Mouse (Mus musculus): ENCODE data around the gene Prn. TPM values are rescaled to one million over a fixed set of nuclear protein-coding genes. Genes with fewer than 3 reads are reported as not detected.
A peak's percentile ranks its signal among the peaks of the same experiment; 100 is the strongest.

The Prn gene
- polyA plus RNA-seq, 1 experiment from 2014 or later = not detected

DNA sequence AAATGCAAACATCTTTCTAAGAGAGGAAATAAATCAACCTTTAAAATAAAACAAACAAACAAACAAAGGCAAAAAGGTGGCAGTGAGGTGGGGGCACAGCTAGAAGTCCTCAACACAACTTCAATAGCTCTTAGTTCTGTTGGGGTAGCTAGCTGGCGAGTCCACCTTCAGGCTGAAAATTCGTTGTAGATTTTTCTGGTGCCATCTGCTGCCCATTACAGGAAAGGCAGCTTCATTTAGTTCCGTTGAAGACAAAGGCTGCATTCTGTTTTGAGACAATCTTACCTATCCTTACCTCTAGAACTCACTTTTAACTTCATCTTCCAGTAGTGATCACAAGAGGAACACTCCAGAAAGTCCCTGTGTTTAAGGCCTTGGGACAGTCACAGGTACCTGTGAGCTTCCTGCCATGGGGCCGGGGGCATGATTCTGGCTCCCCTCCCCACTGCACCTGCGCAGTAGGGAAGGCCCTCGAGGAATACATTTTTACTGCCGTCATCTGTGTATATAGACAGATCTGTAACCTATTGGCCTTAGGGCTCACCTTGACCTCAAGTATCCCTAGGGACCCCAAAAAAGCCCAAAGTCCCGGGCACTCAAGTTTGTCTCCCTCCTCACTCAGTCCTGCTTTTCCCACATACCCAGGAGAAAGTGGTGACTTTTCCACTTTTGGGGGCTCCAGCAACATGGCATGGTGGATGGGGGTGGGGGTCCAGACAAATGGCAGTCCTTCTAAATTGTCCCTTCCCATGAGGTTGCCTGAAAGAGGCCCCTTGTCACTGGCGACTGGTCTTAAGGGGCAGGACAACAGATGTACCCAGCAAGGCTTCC is 40.2 kb downstream of the Prn start:
- no peaks in the 10 kb centered on the region for H3K9me3 ChIP-seq (ENCODE audit: control insufficient read depth, low read length)
- H3K4me2 ChIP-seq (replicated peaks; ENCODE audit: low read depth, low read length) = no peak overlapping the region
- no peaks in the 10 kb centered on the region for H3K36me3 ChIP-seq (ENCODE audit: control insufficient read depth, insufficient read depth, low read length)
- H3K4me3 ChIP-seq (ENCODE audit: low read depth, low read length) = no peak overlapping the region
- 50% methylated on average over 9 of the region's 9 CpGs for WGBS
- no peak overlapping the region for H3K27ac ChIP-seq (ENCODE audit: low read depth, low read length)
- H3K4me1 ChIP-seq (replicated peaks; ENCODE audit: control insufficient read depth, insufficient read depth, low read length) = no peaks in the 10 kb centered on the region
- H3K9ac ChIP-seq (ENCODE audit: low read depth, low read length) = no peak overlapping the region
- ATAC-seq (ENCODE audit: low FRiP score) (0 out of 2 replicates have a peak, but pooled peaks have one; percentile 14), DNase-seq (ENCODE audit: low spot score) (peak; percentile 72)
- H3K27me3 ChIP-seq (ENCODE audit: control insufficient read depth, insufficient read depth, low read length) = peaks cover 24% of the 10 kb centered on the region

DNA sequence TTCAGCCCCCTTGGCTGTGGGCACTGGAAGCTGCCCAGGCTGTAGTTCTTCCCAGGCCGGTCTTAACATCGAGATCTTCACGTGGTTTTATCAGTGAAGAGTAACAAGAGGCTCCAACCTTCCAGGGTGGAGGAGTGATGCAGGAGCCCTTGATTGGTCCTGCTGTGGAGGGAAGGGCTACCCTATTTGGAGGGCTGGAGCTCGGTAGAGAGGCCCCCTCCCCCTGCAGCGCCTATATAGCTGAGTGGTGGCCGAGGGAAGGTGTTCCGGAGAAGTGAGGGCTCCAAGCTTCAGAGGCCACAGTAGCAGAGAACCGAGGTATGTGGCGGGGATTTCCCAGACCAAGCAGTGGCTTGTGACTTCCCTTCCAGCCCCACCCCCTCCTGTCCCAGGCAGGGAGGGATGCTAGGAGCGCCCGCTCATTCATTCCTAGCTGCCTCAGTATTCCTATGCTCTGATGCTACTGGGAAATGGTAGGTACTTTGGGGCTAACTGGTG is 40.9 kb downstream of the Prn start, which contains the start of gene Prnd:
Gene Prnd, plus strand, starts transcription at position 264 of the 498 bp plus-strand sequence.
- Histone ChIP-seq H3K4me1 (replicated peaks; ENCODE audit: control insufficient read depth, insufficient read depth, low read length) (no peaks in the 10 kb centered on the region), H3K9me3 (ENCODE audit: control insufficient read depth, low read length) (no peaks in the 10 kb centered on the region), H3K4me2 (replicated peaks; ENCODE audit: low read depth, low read length) (no peak within 1 kb of the TSS), H3K9ac (ENCODE audit: low read depth, low read length) (no peak within 1 kb of the TSS), H3K36me3 (ENCODE audit: control insufficient read depth, insufficient read depth, low read length) (no peaks in the 10 kb centered on the region), H3K27ac (ENCODE audit: low read depth, low read length) (no peak within 1 kb of the TSS), H3K4me3 (ENCODE audit: low read depth, low read length) (no peak within 1 kb of the TSS), H3K27me3 (ENCODE audit: control insufficient read depth, insufficient read depth, low read length) (peaks cover 24% of the 10 kb centered on the region)
- DNase-seq (ENCODE audit: low spot score) (peak; percentile 11), ATAC-seq (ENCODE audit: low FRiP score) (no peak)
- 16% methylated on average over 11 of the region's 11 CpGs for WGBS

DNA sequence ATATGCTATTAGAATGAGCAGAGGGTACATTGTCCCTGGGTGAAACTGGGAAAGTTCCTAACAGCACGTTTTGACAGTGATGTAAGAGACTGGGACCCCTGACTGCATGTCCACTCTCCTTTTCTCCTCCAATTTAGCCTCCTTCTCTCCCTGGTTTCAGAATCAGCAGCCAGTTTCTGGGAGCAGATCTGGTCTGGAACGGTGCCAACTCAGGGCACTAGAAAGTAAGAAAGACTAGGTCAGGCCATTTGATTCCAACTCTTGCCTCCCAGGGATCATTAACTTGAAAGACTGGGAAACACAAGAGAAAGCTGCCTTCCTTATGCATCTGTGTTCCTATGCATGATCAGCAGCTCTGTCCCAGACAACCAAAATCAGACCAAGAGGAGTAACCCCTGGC is 42.7 kb downstream of the Prn start:
- Histone ChIP-seq H3K9ac (ENCODE audit: low read depth, low read length) (no peak overlapping the region), H3K27me3 (ENCODE audit: control insufficient read depth, insufficient read depth, low read length) (peaks cover 24% of the 10 kb centered on the region), H3K4me2 (replicated peaks; ENCODE audit: low read depth, low read length) (no peak overlapping the region), H3K9me3 (ENCODE audit: control insufficient read depth, low read length) (no peaks in the 10 kb centered on the region), H3K36me3 (ENCODE audit: control insufficient read depth, insufficient read depth, low read length) (no peaks in the 10 kb centered on the region), H3K4me3 (ENCODE audit: low read depth, low read length) (no peak overlapping the region), H3K27ac (ENCODE audit: low read depth, low read length) (no peak overlapping the region), H3K4me1 (replicated peaks; ENCODE audit: control insufficient read depth, insufficient read depth, low read length) (no peaks in the 10 kb centered on the region)
- WGBS = 46% methylated on average over 2 of the region's 2 CpGs
- no peak for DNase-seq (ENCODE audit: low spot score)
- no peak for ATAC-seq (ENCODE audit: low FRiP score)

DNA sequence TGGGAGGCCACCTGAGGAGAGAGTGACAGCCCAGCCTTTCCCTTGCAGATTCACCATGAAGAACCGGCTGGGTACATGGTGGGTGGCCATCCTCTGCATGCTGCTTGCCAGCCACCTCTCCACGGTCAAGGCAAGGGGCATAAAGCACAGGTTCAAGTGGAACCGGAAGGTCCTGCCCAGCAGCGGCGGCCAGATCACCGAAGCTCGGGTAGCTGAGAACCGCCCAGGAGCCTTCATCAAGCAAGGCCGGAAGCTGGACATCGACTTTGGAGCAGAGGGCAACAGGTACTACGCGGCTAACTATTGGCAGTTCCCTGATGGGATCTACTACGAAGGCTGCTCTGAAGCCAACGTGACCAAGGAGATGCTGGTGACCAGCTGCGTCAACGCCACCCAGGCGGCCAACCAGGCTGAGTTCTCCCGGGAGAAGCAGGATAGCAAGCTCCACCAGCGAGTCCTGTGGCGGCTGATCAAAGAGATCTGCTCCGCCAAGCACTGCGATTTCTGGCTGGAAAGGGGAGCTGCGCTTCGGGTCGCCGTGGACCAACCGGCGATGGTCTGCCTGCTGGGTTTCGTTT is 43.3 kb downstream of the Prn start:
- DNase-seq (ENCODE audit: low spot score) (peak; percentile 18), ATAC-seq (ENCODE audit: low FRiP score) (no peak)
- Histone ChIP-seq H3K4me3 (ENCODE audit: low read depth, low read length) (no peak overlapping the region), H3K4me1 (replicated peaks; ENCODE audit: control insufficient read depth, insufficient read depth, low read length) (no peaks in the 10 kb centered on the region), H3K27ac (ENCODE audit: low read depth, low read length) (no peak overlapping the region), H3K9me3 (ENCODE audit: control insufficient read depth, low read length) (no peaks in the 10 kb centered on the region), H3K4me2 (replicated peaks; ENCODE audit: low read depth, low read length) (peak overlapping the region; percentile 3; the same call in 1 of the 2 replicates), H3K9ac (ENCODE audit: low read depth, low read length) (no peak overlapping the region), H3K27me3 (ENCODE audit: control insufficient read depth, insufficient read depth, low read length) (peaks cover 24% of the 10 kb centered on the region), H3K36me3 (ENCODE audit: control insufficient read depth, insufficient read depth, low read length) (no peaks in the 10 kb centered on the region)
- 18% methylated on average over 29 of the region's 29 CpGs for WGBS

DNA sequence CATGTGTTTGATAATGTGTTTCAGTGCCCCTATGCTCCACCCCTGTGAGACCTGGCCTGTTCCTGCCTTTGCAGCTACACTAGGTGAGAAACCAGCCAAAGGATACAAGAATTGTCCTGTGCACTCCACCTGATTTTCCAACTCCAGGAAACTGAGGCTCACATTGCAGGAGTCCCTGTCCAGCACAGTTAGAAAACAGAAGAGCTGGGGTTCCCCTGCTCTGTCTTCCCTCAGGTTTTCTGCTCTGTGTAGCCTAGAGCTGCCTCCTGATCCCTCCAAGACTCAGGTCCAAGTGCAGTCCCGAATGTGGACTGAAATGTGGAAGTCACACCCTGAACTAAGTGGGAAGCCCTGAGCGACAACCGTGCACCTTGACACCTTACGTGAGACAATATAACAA is 44.0 kb downstream of the Prn start:
- ATAC-seq (ENCODE audit: low FRiP score) (no peak), DNase-seq (ENCODE audit: low spot score) (no peak)
- H3K27me3 ChIP-seq (ENCODE audit: control insufficient read depth, insufficient read depth, low read length) = peaks cover 24% of the 10 kb centered on the region
- no peak overlapping the region for H3K27ac ChIP-seq (ENCODE audit: low read depth, low read length)
- no peak overlapping the region for H3K4me2 ChIP-seq (replicated peaks; ENCODE audit: low read depth, low read length)
- no peak overlapping the region for H3K4me3 ChIP-seq (ENCODE audit: low read depth, low read length)
- no peaks in the 10 kb centered on the region for H3K9me3 ChIP-seq (ENCODE audit: control insufficient read depth, low read length)
- no peaks in the 10 kb centered on the region for H3K4me1 ChIP-seq (replicated peaks; ENCODE audit: control insufficient read depth, insufficient read depth, low read length)
- no peaks in the 10 kb centered on the region for H3K36me3 ChIP-seq (ENCODE audit: control insufficient read depth, insufficient read depth, low read length)
- no peak overlapping the region for H3K9ac ChIP-seq (ENCODE audit: low read depth, low read length)
- 88% methylated on average over 4 of the region's 4 CpGs for WGBS

DNA sequence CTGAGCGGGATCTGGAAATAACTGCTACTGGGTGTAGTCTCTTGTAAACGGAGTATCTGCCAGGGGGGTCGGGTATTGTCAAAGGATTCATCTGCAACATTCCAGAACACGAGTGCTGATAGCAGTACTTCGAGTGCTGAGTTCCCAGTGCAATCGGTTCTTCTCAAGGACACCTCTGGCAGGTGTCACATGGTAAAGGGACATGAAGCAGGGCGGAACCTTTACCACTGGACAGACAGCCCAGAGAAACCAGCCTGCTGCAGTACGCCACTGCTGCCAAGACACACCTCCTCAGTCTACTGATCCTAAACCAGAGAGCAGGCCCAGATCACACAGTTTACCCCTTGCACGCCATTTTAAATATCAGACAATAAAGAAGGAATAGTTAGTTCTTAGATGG is 45.1 kb downstream of the Prn start:
- H3K4me3 ChIP-seq (ENCODE audit: low read depth, low read length) = peak overlapping the region; percentile 29
- ATAC-seq (ENCODE audit: low FRiP score) = peak; percentile 38; the same call in 1 of the 2 replicates
- H3K4me2 ChIP-seq (replicated peaks; ENCODE audit: low read depth, low read length) = peak overlapping the region; percentile 44
- no peaks in the 10 kb centered on the region for H3K36me3 ChIP-seq (ENCODE audit: control insufficient read depth, insufficient read depth, low read length)
- WGBS = 60% methylated on average over 9 of the region's 9 CpGs
- no peak for DNase-seq (ENCODE audit: low spot score)
- H3K27ac ChIP-seq (ENCODE audit: low read depth, low read length) = no peak overlapping the region
- peaks cover 24% of the 10 kb centered on the region for H3K27me3 ChIP-seq (ENCODE audit: control insufficient read depth, insufficient read depth, low read length)
- no peaks in the 10 kb centered on the region for H3K9me3 ChIP-seq (ENCODE audit: control insufficient read depth, low read length)
- H3K9ac ChIP-seq (ENCODE audit: low read depth, low read length) = no peak overlapping the region
- H3K4me1 ChIP-seq (replicated peaks; ENCODE audit: control insufficient read depth, insufficient read depth, low read length) = no peaks in the 10 kb centered on the region

DNA sequence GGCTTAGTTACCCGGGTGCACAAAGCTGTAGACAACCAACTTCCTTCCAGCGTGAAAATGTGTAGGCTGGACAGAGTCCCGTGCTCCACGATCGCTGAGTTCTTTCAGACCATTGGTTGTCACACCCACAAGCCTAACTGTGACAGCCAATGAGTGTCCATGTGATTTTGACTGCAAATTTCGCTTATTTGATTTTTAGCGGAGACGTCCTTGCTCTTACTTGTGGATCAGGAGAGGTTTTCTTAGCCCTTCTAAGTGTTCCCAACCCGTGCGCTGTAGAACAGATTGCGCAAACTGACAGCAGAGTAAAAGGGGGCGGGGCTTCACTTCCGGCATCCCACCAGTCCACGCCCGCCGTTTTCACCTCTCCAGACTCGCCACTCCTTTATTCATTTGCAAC is 45.5 kb downstream of the Prn start:
- H3K4me3 ChIP-seq (ENCODE audit: low read depth, low read length) = peak overlapping the region; percentile 29
- ATAC-seq (ENCODE audit: low FRiP score) (peak; percentile 75), DNase-seq (ENCODE audit: low spot score) (peak; percentile 51)
- H3K4me1 ChIP-seq (replicated peaks; ENCODE audit: control insufficient read depth, insufficient read depth, low read length) = no peaks in the 10 kb centered on the region
- peak overlapping the region; percentile 44 for H3K4me2 ChIP-seq (replicated peaks; ENCODE audit: low read depth, low read length)
- 5% methylated on average over 17 of the region's 17 CpGs for WGBS
- H3K27me3 ChIP-seq (ENCODE audit: control insufficient read depth, insufficient read depth, low read length) = peaks cover 24% of the 10 kb centered on the region
- no peak overlapping the region for H3K9ac ChIP-seq (ENCODE audit: low read depth, low read length)
- H3K27ac ChIP-seq (ENCODE audit: low read depth, low read length) = no peak overlapping the region
- H3K9me3 ChIP-seq (ENCODE audit: control insufficient read depth, low read length) = no peaks in the 10 kb centered on the region
- no peaks in the 10 kb centered on the region for H3K36me3 ChIP-seq (ENCODE audit: control insufficient read depth, insufficient read depth, low read length)

DNA sequence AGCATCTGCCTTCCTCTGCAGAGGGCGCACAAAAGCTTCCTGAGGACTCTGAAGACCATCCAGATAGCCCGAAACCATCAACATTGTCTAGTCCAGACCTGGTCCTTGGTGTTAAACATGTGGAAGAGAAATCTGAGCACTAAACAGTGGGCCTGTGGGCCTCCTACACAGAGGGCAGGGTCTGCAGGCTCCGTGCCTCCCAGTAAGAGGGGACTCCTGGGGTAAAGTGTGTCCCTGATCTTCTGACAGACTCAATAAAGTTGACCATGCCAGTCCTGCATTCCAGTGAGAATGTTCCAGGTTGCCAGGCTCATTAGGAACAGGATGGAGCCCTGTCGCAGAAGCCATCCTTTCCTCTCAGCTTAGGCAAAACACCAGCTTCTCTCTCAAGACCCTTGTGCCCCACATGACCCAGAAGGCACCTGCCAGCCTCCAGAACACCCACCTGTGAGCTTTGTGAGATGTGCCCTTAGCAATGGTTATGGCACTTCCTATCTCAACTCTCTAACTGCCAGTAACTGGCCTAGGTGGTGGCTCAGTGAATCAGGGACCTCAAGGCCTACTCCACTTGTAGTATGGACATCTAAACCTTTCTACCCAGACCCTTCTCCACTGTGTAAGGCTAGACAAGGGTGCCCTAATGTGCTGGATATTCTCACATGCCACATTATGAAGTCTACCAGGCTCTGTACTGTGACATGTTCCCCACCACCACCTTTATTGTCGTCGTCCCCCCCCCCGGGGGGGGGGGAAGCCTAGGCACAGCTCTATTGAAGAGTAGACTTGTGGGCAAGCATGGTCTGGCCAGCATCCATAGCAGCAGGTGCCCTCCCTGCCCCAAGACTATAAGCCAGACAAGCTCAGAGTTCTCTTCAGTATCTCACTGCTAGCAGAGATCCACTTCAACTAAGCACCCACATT is 46.8 kb downstream of the Prn start:
- Histone ChIP-seq H3K4me2 (replicated peaks; ENCODE audit: low read depth, low read length) (no peak overlapping the region), H3K9ac (ENCODE audit: low read depth, low read length) (no peak overlapping the region), H3K36me3 (ENCODE audit: control insufficient read depth, insufficient read depth, low read length) (no peaks in the 10 kb centered on the region), H3K4me3 (ENCODE audit: low read depth, low read length) (no peak overlapping the region), H3K27me3 (ENCODE audit: control insufficient read depth, insufficient read depth, low read length) (peaks cover 22% of the 10 kb centered on the region), H3K4me1 (replicated peaks; ENCODE audit: control insufficient read depth, insufficient read depth, low read length) (no peaks in the 10 kb centered on the region), H3K27ac (ENCODE audit: low read depth, low read length) (no peak overlapping the region), H3K9me3 (ENCODE audit: control insufficient read depth, low read length) (no peaks in the 10 kb centered on the region)
- DNase-seq (ENCODE audit: low spot score) (no peak), ATAC-seq (ENCODE audit: low FRiP score) (no peak)
- 79% methylated on average over 7 of the region's 7 CpGs for WGBS

Measured in hindbrain, embryonic 11.5 days (tissue).